Mouse (Mus musculus): ENCODE results near the gene Nup62cl.

- TF ChIP-seq USF1 (IDR thresholded peaks at IDR 0.05; ENCODE audit: low read depth), result no peak
- TF ChIP-seq CTCF (IDR thresholded peaks at IDR 0.05; ENCODE audit: control insufficient read depth, insufficient read depth, insufficient read length), result no peak
- TF ChIP-seq MYOG (IDR thresholded peaks at IDR 0.05; ENCODE audit: control insufficient read depth, extremely low read depth, insufficient read length), result no peak
- no peak for TF ChIP-seq MAX (IDR thresholded peaks at IDR 0.05)
- TF ChIP-seq MYOD1 (IDR thresholded peaks at IDR 0.05; ENCODE audit: control insufficient read depth, insufficient read length, low read depth), result no peak
- TF ChIP-seq CEBPB (IDR thresholded peaks at IDR 0.05; ENCODE audit: low read depth), result no peak
Measured at GRCm38 (mm10) chrX:140062135-140062975, at the start of gene Nup62cl, which contains the start of gene Pih1h3b.

Measured in C2C12 (cell line).